Mouse (Mus musculus) adrenal gland, postnatal 10 days (tissue): ENCODE measurements around the gene Zfp788. TPM values are rescaled to one million over a fixed set of nuclear protein-coding genes. Genes with fewer than 3 reads are reported as not detected.
"Not testable (repeated sequence)": the region's sequence is repeated elsewhere in the genome, so short reads cannot be mapped to it uniquely, and the experiment has no call there.

Experiments
- DNase-seq: peaks from one replicate; pipeline ENCODE4 v3.0.0; 2021; ENCODE audit warnings: mixed read lengths
- long read RNA-seq, 2 experiments: library from polyadenylated mRNA; stranded (forward); transcript quantifications; one replicate each; pipeline ENCODE4 v2.0.0; 2021
- total RNA-seq, 2 experiments: library from RNA; stranded (reverse); gene quantifications; 2 replicates each; pipeline ENCODE4 v1.2.3; 2021

Gene Zfp788
- 10 to 100 TPM in 1 of 2 experiments, 1 to 10 TPM in 1; 9.8 to 13.5 TPM for total RNA-seq
- long read RNA-seq, experiment 1, partial matches to known transcripts: 0 of 2 reads
- long read RNA-seq, experiment 1, other reads (novel, unspliced or antisense): 0 of 2 reads
- long read RNA-seq, experiment 2, partial matches to known transcripts: 0 of 4 reads
- long read RNA-seq, experiment 2, other reads (novel, unspliced or antisense): 2 of 4 reads

GRCm38 (mm10) chr7:41632409-41633220 is at the start of gene Zfp788:
TSS of gene Zfp788 (plus strand) at chr7:41633203.
- DNase-seq: peak; percentile 93

GRCm38 (mm10) chr7:41587831-41588230 is 45.2 kb upstream of the Zfp788 start:
- not testable (repeated sequence) for DNase-seq

GRCm38 (mm10) chr7:41598615-41599014 is 34.4 kb upstream of the Zfp788 start:
- DNase-seq: no peak

- DNase-seq: peak; percentile 93
Measured at GRCm38 (mm10) chr7:41599034-41599813, 33.8 kb upstream of the Zfp788 start, which contains the start of gene 2610021A01Rik. TSS of gene 2610021A01Rik (plus strand) at chr7:41599230.

GRCm38 (mm10) chr7:41599932-41600548 is 33.0 kb upstream of the Zfp788 start:
- no peak for DNase-seq

- DNase-seq: no peak
Measured at GRCm38 (mm10) chr7:41611654-41612053, 21.3 kb upstream of the Zfp788 start.

GRCm38 (mm10) chr7:41616241-41616640 is 16.8 kb upstream of the Zfp788 start:
- DNase-seq: not testable (repeated sequence)

- peak; percentile 89 for DNase-seq
Measured at GRCm38 (mm10) chr7:41633221-41633984, 400 bp downstream of the Zfp788 start.

- DNase-seq: not testable (repeated sequence)
Measured at GRCm38 (mm10) chr7:41674326-41674725, 41.3 kb downstream of the Zfp788 start.

Other genes starting within 250 kb of the Zfp788 start
- 10 to 100 TPM; 10.3 to 13.0 TPM for gene AI987944, start 239.8 kb upstream of the Zfp788 start, total RNA-seq
- gene Vmn2r57, start 184.5 kb upstream of the Zfp788 start, total RNA-seq: under 1 TPM; 0.15 to 0.18 TPM
- gene Gm20449, start 133.8 kb upstream of the Zfp788 start, total RNA-seq: under 1 TPM in 1 of 2 experiments, not detected in 1; 0.15 TPM
- gene AW146154, start 133.3 kb upstream of the Zfp788 start, total RNA-seq: 10 to 100 TPM in 1 of 2 experiments, 1 to 10 TPM in 1; 8.6 to 12.1 TPM
- gene Gm6871, start 59.5 kb upstream of the Zfp788 start, total RNA-seq: under 1 TPM in 1 of 2 experiments, not detected in 1; 0.27 TPM
- gene 2610021A01Rik, start 34.0 kb upstream of the Zfp788 start, total RNA-seq: 10 to 100 TPM; 13.4 to 19.7 TPM
- not detected for gene Vmn2r58, start 239.5 kb downstream of the Zfp788 start, total RNA-seq